Mouse (Mus musculus) intestine, postnatal 0 days (tissue): ENCODE data around the gene Cops9. TPM values are rescaled to one million over a fixed set of nuclear protein-coding genes. Genes with fewer than 3 reads are reported as not detected.

Experiments used
- ATAC-seq: fragments of 200-750 bp; cut with Nextera tagmentation; 2 replicates; pipeline ENCODE4 v1.8.0; 2017; ENCODE audit warnings: mild to moderate bottlenecking, moderate TSS enrichment, moderate library complexity
- H3K27ac ChIP-seq: fragments of 300-500 bp; sonication (generic); 2 replicates; pipeline ENCODE4 v1.5.1; 2014; ENCODE audit warnings: mild to moderate bottlenecking, low read depth, low read length, moderate library complexity
- H3K27me3 ChIP-seq: fragments of 300-500 bp; sonication (generic); replicated peaks from 2 replicates; pipeline ENCODE4 v1.6.1; 2014; ENCODE audit warnings: low read length, mixed read lengths; ENCODE audit not compliant: control insufficient read depth, insufficient read depth
- H3K36me3 ChIP-seq: fragments of 300-500 bp; sonication (generic); 2 replicates; pipeline ENCODE4 v1.6.1; 2014; ENCODE audit warnings: mild to moderate bottlenecking, moderate library complexity; ENCODE audit not compliant: control insufficient read depth, insufficient read depth
- H3K4me1 ChIP-seq: fragments of 300-500 bp; sonication (generic); replicated peaks from 2 replicates; pipeline ENCODE4 v1.6.1; 2014; ENCODE audit warnings: antibody characterized with exemption, low read length, mixed read lengths; ENCODE audit not compliant: control insufficient read depth, insufficient read depth
- H3K4me2 ChIP-seq: fragments of 300-500 bp; sonication (generic); replicated peaks from 2 replicates; pipeline ENCODE4 v1.6.1; 2014; ENCODE audit warnings: low read depth, mild to moderate bottlenecking, moderate library complexity
- H3K4me3 ChIP-seq: fragments of 300-500 bp; sonication (generic); 2 replicates; pipeline ENCODE4 v1.5.1; 2014; ENCODE audit warnings: low read depth, low read length
- H3K9ac ChIP-seq: fragments of 300-500 bp; sonication (generic); 2 replicates; pipeline ENCODE4 v1.6.1; 2014; ENCODE audit warnings: mild to moderate bottlenecking, low read depth, low read length
- H3K9me3 ChIP-seq: fragments of 300-500 bp; sonication (generic); 2 replicates; pipeline ENCODE4 v1.6.1; 2016; ENCODE audit warnings: mixed run types; ENCODE audit not compliant: control insufficient read depth
- CTCF ChIP-seq: sonication (generic); IDR thresholded peaks from 2 replicates; pipeline ENCODE4 v1.5.1; 2016; ENCODE audit warnings: low read depth, mild to moderate bottlenecking, control low read depth, antibody characterized with exemption, moderate library complexity
- WGBS: fragments of 180-500 bp; shearing (Covaris S2); extraction: QIAGEN DNeasy Blood & Tissue Kit; methylation state at CpG from one replicate; pipeline ENCODE4 v1.1.7; 2014; 5-methylcytosine and 5-hydroxymethylcytosine counted together
- polyA plus RNA-seq: library from polyadenylated mRNA; unstranded; fragments of >200 nt; fragmentation: Nextera tagmentation; extraction: Ambion mirVana; gene quantifications from 2 replicates; pipeline ENCODE4 v1.2.1, GENCODE M21; 2015

Cops9 gene
- polyA plus RNA-seq, 1 experiment from 2014 or later = 419 TPM

- Histone ChIP-seq H3K27me3 (no peaks in the 10 kb centered on the region), H3K9ac (no peak overlapping the region), H3K9me3 (no peaks in the 10 kb centered on the region), H3K27ac (no peak overlapping the region), H3K36me3 (no peaks in the 10 kb centered on the region), H3K4me2 (no peak overlapping the region), H3K4me1 (no peaks in the 10 kb centered on the region), H3K4me3 (no peak overlapping the region)
- TF ChIP-seq CTCF = no peak
- no peak for ATAC-seq
- WGBS = 80% methylated on average over 3 of the region's 3 CpGs
Observed at GRCm38 (mm10) chr1:92676676-92676975, 34.8 kb upstream of the Cops9 start.

DNA sequence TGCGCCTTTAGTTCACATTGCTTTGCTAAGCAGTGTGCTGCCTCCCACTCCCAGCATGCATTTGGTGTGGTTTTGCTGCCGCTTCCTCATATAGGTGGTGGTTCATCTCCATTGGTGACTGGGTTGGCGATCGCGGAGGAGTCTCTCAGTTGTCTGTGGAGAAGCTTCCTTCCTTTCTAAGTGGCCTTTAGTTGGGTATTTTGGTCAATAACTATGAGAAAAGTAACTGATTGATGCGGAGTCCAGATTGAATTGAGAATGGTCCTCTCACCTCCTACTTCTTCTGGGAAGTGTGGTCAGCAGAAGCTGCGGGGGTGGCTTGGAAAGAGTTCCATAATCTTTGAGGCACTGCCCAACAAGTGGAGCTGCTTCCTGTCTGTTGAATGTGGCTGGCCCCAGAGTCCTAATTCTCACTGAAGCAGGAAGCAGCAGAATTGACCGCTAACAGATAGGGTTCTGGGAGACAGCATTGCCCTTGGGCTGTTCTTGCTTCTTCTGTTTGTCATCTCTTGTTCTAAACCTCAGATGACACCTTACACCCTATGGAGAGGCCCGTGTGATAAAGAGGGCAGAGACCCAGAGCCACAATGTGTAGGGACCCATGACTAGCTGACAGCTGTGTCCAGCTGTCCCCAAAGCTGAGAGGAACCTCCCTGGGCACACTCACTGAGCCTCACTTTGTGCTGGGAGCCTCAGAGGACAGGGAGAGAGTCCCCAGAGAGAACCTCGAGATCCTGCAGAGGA is 34.3 kb upstream of the Cops9 start:
- no peak for ATAC-seq

GRCm38 (mm10) chr1:92673258-92673782 is 31.5 kb upstream of the Cops9 start:
- Histone ChIP-seq H3K27me3 (no peaks in the 10 kb centered on the region), H3K27ac (no peak overlapping the region), H3K4me1 (no peaks in the 10 kb centered on the region), H3K4me3 (no peak overlapping the region), H3K4me2 (no peak overlapping the region), H3K9ac (no peak overlapping the region), H3K36me3 (no peaks in the 10 kb centered on the region), H3K9me3 (no peaks in the 10 kb centered on the region)
- 82% methylated on average over 5 of the region's 5 CpGs for WGBS
- no peak for TF ChIP-seq CTCF
- ATAC-seq = no peak

More for the DNA sequence above, 34.3 kb upstream of the Cops9 start:
- no peak for TF ChIP-seq CTCF
- H3K27ac ChIP-seq = no peak overlapping the region
- no peaks in the 10 kb centered on the region for H3K36me3 ChIP-seq
- no peak overlapping the region for H3K4me3 ChIP-seq
- WGBS = 68% methylated on average over 10 of the region's 10 CpGs
- H3K4me2 ChIP-seq = no peak overlapping the region
- no peaks in the 10 kb centered on the region for H3K27me3 ChIP-seq
- H3K4me1 ChIP-seq = no peaks in the 10 kb centered on the region
- no peaks in the 10 kb centered on the region for H3K9me3 ChIP-seq
- no peak overlapping the region for H3K9ac ChIP-seq

GRCm38 (mm10) chr1:92671326-92671725 is 29.5 kb upstream of the Cops9 start:
- H3K4me2 ChIP-seq = no peak overlapping the region
- no peaks in the 10 kb centered on the region for H3K36me3 ChIP-seq
- H3K9me3 ChIP-seq = no peaks in the 10 kb centered on the region
- no peak overlapping the region for H3K4me3 ChIP-seq
- no peaks in the 10 kb centered on the region for H3K4me1 ChIP-seq
- TF ChIP-seq CTCF = no peak
- ATAC-seq = no peak
- no peak overlapping the region for H3K27ac ChIP-seq
- no peak overlapping the region for H3K9ac ChIP-seq
- no peaks in the 10 kb centered on the region for H3K27me3 ChIP-seq
- WGBS = 83% methylated on average over 4 of the region's 4 CpGs

- no peaks in the 10 kb centered on the region for H3K9me3 ChIP-seq
Observed at GRCm38 (mm10) chr1:92669430-92669829, 27.6 kb upstream of the Cops9 start.

GRCm38 (mm10) chr1:92667106-92667505 is 25.3 kb upstream of the Cops9 start:
- no peak overlapping the region for H3K9ac ChIP-seq
- ATAC-seq = no peak
- no peaks in the 10 kb centered on the region for H3K9me3 ChIP-seq
- no peaks in the 10 kb centered on the region for H3K36me3 ChIP-seq
- H3K4me2 ChIP-seq = no peak overlapping the region
- H3K27ac ChIP-seq = no peak overlapping the region
- WGBS = 81% methylated on average over 6 of the region's 6 CpGs
- TF ChIP-seq CTCF = no peak
- H3K4me3 ChIP-seq = no peak overlapping the region
- no peaks in the 10 kb centered on the region for H3K27me3 ChIP-seq
- H3K4me1 ChIP-seq = no peaks in the 10 kb centered on the region

More at GRCm38 (mm10) chr1:92669430-92669829, 27.6 kb upstream of the Cops9 start:
- ATAC-seq = no peak
- H3K4me1 ChIP-seq = no peaks in the 10 kb centered on the region
- H3K36me3 ChIP-seq = no peaks in the 10 kb centered on the region
- TF ChIP-seq CTCF = no peak
- H3K27me3 ChIP-seq = no peaks in the 10 kb centered on the region
- no peak overlapping the region for H3K9ac ChIP-seq
- 83% methylated on average over 3 of the region's 3 CpGs for WGBS
- H3K27ac ChIP-seq = no peak overlapping the region
- H3K4me3 ChIP-seq = no peak overlapping the region
- H3K4me2 ChIP-seq = no peak overlapping the region
